Mouse (Mus musculus): ENCODE results near the gene Mettl6.
A peak's percentile ranks its signal among the peaks of the same experiment; 100 is the strongest.

- TF ChIP-seq POLR2A (IDR thresholded peaks at IDR 0.05; ENCODE audit: extremely low read depth, insufficient read depth, low read length) (0 out of 2 replicates have a peak, but pooled peaks have one; percentile 16), CTCF (IDR thresholded peaks at IDR 0.05; ENCODE audit: extremely low read depth, insufficient read depth, low read length) (no peak)
Measured at GRCm38 (mm10) chr14:31435018-31435915, 59.6 kb downstream of the Mettl6 start.
